Mouse (Mus musculus): ENCODE results near the gene Psph. TPM values are rescaled to one million over a fixed set of nuclear protein-coding genes. Genes with fewer than 3 reads are reported as not detected.
"Not testable (repeated sequence)": the region's sequence is repeated elsewhere in the genome, so short reads cannot be mapped to it uniquely, and the experiment has no call there.

Psph gene
- total RNA-seq (2014; rRNA removed) (18.5 and 33.1 TPM in 2 replicates), polyA plus RNA-seq (2015; fragmentation: Nextera tagmentation; extraction: Ambion mirVana) (40.3 and 42.0 TPM in 2 replicates)

- Histone ChIP-seq H3K9ac (replicated peaks; ENCODE audit: low read length, poor library complexity, severe bottlenecking) (peak within 1 kb of the TSS; percentile 89), H3K4me2 (ENCODE audit: low read depth, low read length, poor library complexity, severe bottlenecking) (peak within 1 kb of the TSS; percentile 57), H3K4me1 (ENCODE audit: insufficient read depth, low read length) (no peaks in the 10 kb centered on the region), H3K9me3 (ENCODE audit: low read length) (no peaks in the 10 kb centered on the region), H3K27ac (ENCODE audit: low read depth, low read length) (peak within 1 kb of the TSS; percentile 98), H3K4me3 (ENCODE audit: low read depth, low read length) (peak within 1 kb of the TSS; percentile 96), H3K36me3 (ENCODE audit: insufficient read depth, low read length) (peaks cover 29% of the 10 kb centered on the region), H3K27me3 (ENCODE audit: insufficient read depth, low read length) (no peaks in the 10 kb centered on the region)
- peak; percentile 100 for DNase-seq (ENCODE audit: low spot score)
- TF ChIP-seq CTCF (IDR thresholded peaks at IDR 0.05): peak; percentile 43
- ATAC-seq (ENCODE audit: low FRiP score): peak; percentile 99
- under 1% methylated on average over 73 of the region's 73 CpGs for WGBS
Observed at GRCm38 (mm10) chr5:129786818-129787790, at the start of gene Psph. Gene Psph (minus strand): TSS chr5:129787449.

- not testable (repeated sequence) for DNase-seq (ENCODE audit: low spot score); H3K4me2 ChIP-seq (ENCODE audit: low read depth, low read length, poor library complexity, severe bottlenecking); H3K9ac ChIP-seq (replicated peaks; ENCODE audit: low read length, poor library complexity, severe bottlenecking); H3K4me3 ChIP-seq (ENCODE audit: low read depth, low read length); H3K27me3 ChIP-seq (ENCODE audit: insufficient read depth, low read length); H3K4me1 ChIP-seq (ENCODE audit: insufficient read depth, low read length); ATAC-seq (ENCODE audit: low FRiP score); H3K27ac ChIP-seq (ENCODE audit: low read depth, low read length); H3K9me3 ChIP-seq (ENCODE audit: low read length)
- 97% methylated on average over 7 of the region's 8 CpGs for WGBS
- H3K36me3 ChIP-seq (ENCODE audit: insufficient read depth, low read length): peaks cover 48% of the 10 kb centered on the region
Observed at GRCm38 (mm10) chr5:129790591-129790990, 3.3 kb upstream of the Psph start.

- H3K9ac ChIP-seq (replicated peaks; ENCODE audit: low read length, poor library complexity, severe bottlenecking): peak overlapping the region; percentile 89
- H3K27ac ChIP-seq (ENCODE audit: low read depth, low read length): peak overlapping the region; percentile 98
- no peaks in the 10 kb centered on the region for H3K27me3 ChIP-seq (ENCODE audit: insufficient read depth, low read length)
- peak overlapping the region; percentile 57 for H3K4me2 ChIP-seq (ENCODE audit: low read depth, low read length, poor library complexity, severe bottlenecking)
- H3K4me3 ChIP-seq (ENCODE audit: low read depth, low read length): peak overlapping the region; percentile 96
- H3K36me3 ChIP-seq (ENCODE audit: insufficient read depth, low read length): peaks cover 35% of the 10 kb centered on the region
- WGBS: 14% methylated on average over 11 of the region's 11 CpGs
- H3K4me1 ChIP-seq (ENCODE audit: insufficient read depth, low read length): no peaks in the 10 kb centered on the region
- DNase-seq (ENCODE audit: low spot score) (no peak), ATAC-seq (ENCODE audit: low FRiP score) (no peak)
- no peaks in the 10 kb centered on the region for H3K9me3 ChIP-seq (ENCODE audit: low read length)
- TF ChIP-seq CTCF (IDR thresholded peaks at IDR 0.05): no peak
Observed at GRCm38 (mm10) chr5:129787818-129788593, 757 bp upstream of the Psph start.

- TF ChIP-seq CTCF (IDR thresholded peaks at IDR 0.05): no peak
- 79% methylated on average over 6 of the region's 6 CpGs for WGBS
- Histone ChIP-seq H3K9me3 (ENCODE audit: low read length) (no peaks in the 10 kb centered on the region), H3K4me1 (ENCODE audit: insufficient read depth, low read length) (no peaks in the 10 kb centered on the region), H3K36me3 (ENCODE audit: insufficient read depth, low read length) (peaks cover 21% of the 10 kb centered on the region), H3K4me3 (ENCODE audit: low read depth, low read length) (peak overlapping the region; percentile 96), H3K9ac (replicated peaks; ENCODE audit: low read length, poor library complexity, severe bottlenecking) (peak overlapping the region; percentile 89), H3K27me3 (ENCODE audit: insufficient read depth, low read length) (no peaks in the 10 kb centered on the region), H3K4me2 (ENCODE audit: low read depth, low read length, poor library complexity, severe bottlenecking) (peak overlapping the region; percentile 52), H3K27ac (ENCODE audit: low read depth, low read length) (peak overlapping the region; percentile 98)
- ATAC-seq (ENCODE audit: low FRiP score) (no peak), DNase-seq (ENCODE audit: low spot score) (no peak)
Observed at GRCm38 (mm10) chr5:129786161-129786560, 1.1 kb downstream of the Psph start.

GRCm38 (mm10) chr5:129785235-129785870 lies 1.9 kb downstream of the Psph start:
- Histone ChIP-seq H3K4me1 (ENCODE audit: insufficient read depth, low read length) (no peaks in the 10 kb centered on the region), H3K36me3 (ENCODE audit: insufficient read depth, low read length) (peaks cover 15% of the 10 kb centered on the region), H3K9ac (replicated peaks; ENCODE audit: low read length, poor library complexity, severe bottlenecking) (no peak overlapping the region), H3K4me2 (ENCODE audit: low read depth, low read length, poor library complexity, severe bottlenecking) (no peak overlapping the region), H3K4me3 (ENCODE audit: low read depth, low read length) (no peak overlapping the region), H3K27ac (ENCODE audit: low read depth, low read length) (no peak overlapping the region), H3K27me3 (ENCODE audit: insufficient read depth, low read length) (no peaks in the 10 kb centered on the region), H3K9me3 (ENCODE audit: low read length) (no peaks in the 10 kb centered on the region)
- 92% methylated on average over 5 of the region's 5 CpGs for WGBS
- ATAC-seq (ENCODE audit: low FRiP score) (no peak), DNase-seq (ENCODE audit: low spot score) (no peak)
- TF ChIP-seq CTCF (IDR thresholded peaks at IDR 0.05): peak; percentile 29

All from midbrain, postnatal 0 days (tissue).